Mouse (Mus musculus) T-cell, adult 2 months (primary cell): Measurements from ENCODE around the gene Cops4.
A peak's percentile ranks its signal among the peaks of the same experiment; 100 is the strongest.

Experiments used
- DNase-seq: peaks from one replicate; pipeline ENCODE4 v3.0.0; 2022; ENCODE audit warnings: low spot score

Gene Cops4

DNA sequence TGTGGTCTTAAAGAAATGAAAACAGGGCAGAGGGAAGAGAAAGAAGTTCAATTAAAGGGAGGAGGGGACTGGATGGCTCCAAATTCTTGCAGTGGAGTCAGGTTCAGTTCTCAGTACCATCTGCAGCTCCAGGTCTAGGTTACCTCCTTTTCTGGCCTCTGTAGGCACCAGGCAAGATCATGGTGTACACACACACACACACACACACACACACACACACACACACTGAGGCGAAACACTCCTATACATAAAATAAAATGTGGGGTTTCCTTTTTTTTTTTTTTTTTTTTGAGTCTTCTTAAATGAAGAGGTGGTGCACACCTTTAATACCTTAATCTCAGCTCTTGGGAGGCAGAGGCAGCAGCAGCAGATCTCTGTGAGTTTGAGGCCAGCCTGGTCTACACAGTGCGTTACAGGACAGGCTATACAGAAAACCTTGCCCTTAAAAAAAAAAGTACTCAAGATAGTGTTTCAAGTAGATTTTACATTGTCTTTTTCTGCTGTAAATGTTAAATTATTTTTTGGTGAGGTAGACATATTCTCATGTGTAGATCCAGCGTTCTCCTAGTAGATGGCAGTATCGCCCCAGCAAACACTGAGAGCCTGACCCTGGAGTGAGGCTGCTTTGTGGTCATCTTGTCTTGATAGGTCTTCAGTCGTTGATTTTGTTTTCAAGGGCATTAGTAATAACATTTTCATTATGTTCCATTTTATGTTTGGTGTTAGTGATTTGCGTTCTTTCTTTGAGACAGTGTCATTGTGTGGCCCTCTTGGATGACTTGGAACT lies 28.4 kb downstream of the Cops4 start:
- no peak for DNase-seq

DNA sequence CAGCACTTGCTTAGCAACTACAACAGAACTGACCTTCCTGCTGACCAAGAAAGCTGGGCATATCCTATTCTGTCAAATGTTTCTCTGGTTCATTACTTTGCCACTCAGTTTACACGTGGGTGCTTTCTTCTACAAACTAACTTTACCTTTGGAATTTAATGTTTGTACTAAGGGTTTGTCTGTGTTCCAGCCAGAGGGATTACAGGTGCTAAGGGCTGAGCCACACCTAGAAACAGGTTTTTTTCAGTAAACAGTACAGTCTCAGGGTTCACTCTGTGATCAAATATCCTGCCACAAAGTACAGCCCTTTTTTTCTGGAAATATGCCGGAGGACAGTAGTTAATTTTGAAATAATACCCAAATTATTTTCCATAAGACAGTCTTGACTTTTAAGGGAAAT lies 30.1 kb downstream of the Cops4 start:
- no peak for DNase-seq

DNA sequence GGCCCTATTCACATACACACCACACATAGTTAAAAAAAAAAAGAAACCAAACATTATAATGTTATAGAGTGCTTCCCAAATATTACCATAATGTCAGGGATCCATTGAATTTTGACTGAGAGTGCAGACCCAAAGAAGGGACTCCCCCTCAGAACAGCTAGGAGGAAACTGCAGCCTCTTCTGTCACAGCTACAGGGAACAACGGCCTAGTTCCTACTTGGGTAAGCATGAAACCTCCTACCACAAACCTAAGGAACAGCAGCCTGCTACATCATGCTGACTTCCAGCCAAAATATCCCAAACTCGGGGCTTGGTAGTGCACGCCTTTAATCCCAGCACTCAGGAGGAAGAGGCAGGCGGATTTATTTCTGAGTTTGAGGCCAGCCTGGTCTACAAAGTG lies 31.2 kb downstream of the Cops4 start:
- DNase-seq: no peak

DNA sequence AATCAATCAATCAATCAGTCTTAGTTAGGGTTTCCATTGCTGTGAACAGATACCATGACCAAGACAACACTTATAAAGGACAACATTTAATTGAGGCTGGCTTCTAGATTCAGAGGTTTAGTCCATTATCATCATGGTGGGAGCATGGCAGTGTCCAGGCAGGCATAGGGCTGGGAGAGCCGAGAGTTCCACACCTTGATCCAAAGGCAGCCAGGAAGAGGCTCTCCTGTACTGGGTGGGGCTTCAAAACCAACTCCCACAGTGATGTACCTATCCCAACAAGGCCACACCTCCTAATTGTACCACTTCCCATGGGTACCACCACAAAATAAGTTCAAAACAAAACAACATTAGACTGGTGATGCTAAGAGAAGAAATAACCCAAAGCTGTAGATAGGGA lies 32.0 kb downstream of the Cops4 start:
- no peak for DNase-seq

DNA sequence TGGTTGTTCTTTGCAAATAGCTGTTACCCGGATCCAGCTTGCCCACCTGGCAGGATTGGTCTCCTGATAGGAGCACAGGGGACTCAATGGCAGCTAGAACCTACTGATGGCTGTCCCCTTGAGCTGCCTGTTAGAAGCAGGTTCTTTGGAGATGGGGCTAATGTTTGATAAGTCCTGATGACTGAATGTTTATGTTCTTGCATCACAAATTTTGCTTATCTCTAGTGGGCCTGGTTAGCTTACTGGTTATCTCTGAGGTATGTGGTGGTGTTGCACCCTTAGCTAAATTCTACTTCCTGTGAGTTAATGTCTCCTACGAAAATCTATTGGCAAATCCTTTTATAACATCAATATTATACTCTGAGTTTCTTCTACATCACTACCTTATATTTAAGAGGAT lies 33.8 kb downstream of the Cops4 start:
- DNase-seq: no peak

DNA sequence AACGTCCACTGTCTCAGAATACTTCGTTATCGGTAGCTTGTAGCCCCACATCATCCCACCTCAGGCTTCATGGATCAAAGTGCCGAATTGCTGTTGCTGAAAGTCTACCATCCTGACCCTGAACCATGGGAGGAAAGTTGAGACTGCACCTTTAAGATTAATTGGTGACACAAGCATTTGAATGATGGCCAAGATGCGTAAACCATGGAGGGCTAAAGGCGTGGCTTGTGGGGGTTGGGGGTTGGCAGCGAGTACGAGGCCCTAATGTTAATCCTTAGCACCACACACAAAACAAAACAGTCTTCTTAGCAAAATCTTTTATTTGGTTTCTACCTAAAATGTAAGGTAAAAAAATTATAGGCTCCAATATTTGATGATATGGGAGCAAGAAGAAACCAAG lies 35.3 kb downstream of the Cops4 start:
- DNase-seq: no peak

DNA sequence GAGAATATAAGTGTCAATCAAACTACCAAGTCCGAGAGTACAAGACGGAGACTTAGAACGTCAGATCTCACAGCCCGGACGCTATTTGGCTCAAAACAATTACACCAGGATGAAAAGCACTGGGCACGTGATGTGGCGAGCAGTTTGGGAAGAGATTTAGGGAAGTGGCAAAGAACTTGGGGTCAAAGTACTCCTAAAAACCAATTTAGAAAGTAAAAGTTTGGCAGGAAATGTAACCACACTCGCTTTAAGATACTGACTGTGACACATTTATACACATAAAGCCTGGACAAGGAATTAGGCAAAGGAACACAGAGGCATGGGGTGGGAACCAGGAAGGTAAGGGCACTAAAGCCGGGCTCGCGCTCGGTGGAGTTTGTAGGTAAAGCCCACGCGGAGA lies 38.9 kb downstream of the Cops4 start:
- no peak for DNase-seq

DNA sequence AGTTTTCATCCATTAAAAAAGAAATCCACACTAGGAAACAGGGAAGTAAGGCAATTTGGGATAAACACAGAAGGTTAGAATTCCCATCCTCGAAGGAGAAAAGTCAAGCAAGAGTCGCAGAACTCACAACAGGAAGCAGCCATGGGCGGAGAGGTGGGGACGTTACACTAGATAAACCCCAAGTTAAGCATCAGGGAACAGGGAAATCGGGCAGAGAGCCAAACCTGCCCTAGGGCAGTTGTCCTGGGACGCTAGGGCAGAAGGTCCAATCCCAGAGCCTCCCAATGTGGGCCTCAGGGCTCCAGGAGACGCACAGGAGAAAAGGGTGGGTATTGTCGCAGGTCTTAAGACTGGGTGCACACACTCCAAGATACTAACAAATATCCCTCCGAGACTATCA lies 39.4 kb downstream of the Cops4 start:
- no peak for DNase-seq

DNA sequence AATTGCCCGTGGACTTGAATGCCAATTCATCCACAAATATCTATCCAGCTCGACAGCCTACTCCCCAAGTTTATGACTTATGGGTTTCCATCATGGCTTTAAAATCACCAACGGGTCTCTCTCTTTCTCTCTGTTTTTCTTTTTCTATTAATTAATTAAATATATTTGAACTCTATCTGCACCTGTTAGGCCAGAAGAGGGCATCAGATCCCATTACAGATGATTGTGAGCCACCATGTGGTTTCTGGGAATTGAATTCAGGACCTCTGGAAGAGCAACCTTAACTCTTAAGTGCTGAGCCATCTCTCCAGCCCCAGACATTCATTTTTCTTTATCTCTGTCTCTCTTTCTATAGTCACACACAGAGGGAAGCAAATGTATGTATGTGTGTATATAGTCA lies 40.7 kb downstream of the Cops4 start:
- DNase-seq: no peak

DNA sequence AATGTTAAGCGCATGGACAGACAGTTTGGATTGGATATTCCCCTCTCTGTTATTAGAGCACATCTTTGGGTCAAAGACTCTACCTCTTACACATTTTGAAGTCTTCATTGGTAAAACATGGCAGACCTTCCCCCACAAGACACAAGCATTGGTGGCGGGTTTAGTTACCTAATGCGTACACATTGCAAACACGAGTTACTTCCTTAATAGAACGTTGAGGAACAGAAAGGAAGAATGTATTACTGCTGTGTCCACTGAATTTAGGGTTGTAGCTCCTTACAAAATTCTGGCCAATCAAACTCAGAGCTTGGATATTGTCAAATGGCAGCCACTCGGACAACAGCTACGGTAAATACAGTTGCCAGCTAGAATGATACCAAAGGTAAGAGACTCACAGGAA lies 41.2 kb downstream of the Cops4 start:
- no peak for DNase-seq

DNA sequence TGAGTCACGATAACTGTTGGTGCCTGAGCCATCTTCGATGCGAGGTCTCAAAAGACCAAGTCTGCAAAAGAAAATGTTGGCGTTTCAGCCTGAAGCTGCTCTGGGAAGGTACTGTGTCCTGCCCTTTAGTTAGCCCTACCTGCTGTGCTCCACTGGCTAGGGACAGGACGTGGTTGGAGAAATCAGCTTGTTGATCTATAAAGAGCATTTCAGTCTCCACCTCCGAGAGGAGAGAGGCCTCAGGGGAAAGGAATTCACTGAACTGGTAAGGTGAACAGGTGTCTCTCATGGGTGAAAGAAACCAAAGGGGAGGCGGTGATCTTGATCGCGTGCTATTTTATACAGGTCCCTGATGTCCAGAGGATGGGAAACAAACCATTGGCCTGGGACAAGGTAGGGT lies 44.6 kb downstream of the Cops4 start:
- DNase-seq: no peak

DNA sequence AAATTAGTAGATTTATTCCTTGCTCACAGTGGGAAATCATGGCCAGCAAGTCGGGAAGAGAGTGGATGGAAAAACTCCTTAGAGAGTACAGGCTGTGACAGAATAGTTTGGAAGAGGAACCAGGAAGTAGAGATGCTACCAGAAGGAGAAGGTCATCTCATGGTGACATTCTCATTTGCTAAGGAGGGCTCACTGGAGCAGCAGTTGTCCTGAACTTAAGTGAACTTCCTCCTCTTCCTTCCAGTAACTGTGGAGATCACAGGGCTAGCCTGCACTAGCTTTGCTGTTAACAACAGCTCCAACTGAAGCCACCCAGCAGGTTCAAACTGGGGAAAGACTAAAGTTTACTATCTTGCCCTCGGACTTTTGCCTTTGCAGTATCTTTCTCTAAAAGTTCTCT lies 48.7 kb downstream of the Cops4 start:
- DNase-seq: no peak

DNA sequence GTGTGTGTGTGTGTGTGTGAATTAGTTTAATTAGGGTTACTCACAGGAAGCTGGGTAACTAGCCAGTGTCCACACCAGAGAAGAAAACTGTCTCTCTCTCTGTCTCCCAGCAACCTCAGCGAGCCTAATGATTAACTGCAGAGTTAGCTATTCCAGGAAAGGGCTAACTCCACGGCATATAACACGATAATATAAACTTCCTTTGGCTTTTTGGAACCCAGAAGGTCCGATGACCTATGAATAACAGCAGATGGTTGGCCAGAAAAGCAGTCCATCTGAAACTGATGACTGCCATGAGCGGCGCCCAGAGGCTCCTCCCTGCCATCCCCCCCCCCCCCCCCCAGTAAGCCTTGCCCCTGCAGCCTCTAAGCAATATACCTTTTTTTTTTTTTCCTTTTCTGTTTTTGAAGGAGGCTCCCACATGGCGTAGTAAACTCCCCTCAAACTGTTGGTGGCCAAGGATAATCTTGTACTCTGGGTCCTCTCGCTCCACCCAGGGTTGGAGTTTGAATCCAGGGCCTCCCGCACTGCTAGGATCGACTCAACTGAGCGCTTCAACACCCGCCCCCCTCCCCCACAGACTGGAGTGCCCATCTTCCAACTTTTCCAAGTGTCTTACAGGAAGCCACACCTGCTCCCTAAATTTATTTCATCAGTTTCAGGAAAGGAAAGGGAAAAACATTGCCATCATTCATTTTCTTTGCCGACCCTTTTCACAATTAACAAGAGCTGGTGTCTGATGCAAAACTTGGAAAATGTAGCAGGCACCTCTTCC lies 49.3 kb downstream of the Cops4 start:
- DNase-seq: no peak

DNA sequence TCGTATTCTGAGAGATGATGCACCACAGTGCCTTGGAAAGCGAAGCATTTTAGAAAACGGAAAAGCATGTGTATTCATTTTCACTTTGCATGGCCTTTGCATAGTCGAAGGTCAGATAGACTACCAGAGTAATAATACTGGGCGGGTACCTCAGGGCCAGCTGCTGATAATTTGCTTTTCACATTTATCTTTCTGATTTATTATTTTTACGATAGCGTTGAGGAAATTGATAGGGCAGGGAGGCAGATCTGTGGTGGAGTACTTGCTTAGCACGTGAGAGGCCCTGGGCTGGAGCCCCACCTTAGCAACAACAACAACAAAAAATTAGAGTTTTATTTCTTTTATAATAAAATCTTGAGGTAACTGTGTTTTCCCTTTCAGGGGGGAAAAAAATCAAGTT lies 50.1 kb downstream of the Cops4 start:
- no peak for DNase-seq

DNA sequence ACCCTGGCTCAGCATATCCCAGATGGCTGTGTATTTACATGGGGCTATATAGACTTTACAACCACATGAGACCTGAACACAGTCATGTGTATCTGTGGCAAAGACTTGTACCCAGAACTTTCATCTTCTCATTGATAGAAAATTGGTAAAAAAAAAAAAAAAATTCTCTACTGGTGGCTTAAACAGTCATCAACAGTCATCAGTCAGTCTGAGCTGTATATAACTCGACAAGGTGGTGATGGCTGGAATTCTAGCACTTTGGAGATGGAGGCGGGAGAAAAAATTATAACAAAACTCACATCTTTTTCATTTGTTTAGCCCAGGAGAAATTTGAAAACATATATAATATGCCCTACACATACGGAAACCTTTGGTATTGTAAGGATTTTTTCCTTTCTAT lies 50.7 kb downstream of the Cops4 start:
- no peak for DNase-seq

DNA sequence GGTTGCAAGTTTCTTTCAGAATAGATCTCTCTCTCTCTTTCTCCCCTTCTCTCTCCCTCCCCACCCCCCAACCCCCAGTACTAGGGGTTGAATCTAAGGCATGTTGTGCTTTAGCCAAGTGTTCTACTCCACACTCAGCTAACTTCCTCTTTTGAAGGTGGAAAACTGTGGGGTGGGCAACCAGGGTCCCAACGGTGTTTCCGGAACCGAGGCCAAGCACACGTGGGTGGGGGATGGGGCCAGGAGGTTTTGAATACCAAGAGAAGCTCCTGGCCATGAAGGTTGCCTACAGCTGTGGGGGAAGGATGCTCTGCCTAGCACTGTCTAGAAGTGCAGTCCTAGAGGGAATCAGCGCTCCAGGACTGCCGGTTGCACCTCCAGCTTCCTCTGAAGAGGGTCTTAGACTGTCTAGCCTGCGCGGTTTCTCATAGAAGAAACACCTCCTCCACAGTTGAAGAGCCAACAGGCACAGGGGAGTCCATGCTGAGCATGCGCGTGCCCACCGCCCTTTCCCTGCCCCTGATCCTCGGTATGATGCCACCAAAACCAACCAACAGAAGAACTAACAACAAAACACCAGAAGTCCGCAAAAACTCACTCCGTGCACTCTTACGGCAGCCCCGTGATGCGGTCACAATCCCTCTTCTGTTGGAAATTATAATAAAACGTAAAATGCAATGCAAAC lies 51.3 kb downstream of the Cops4 start:
- DNase-seq: peak; percentile 26

DNA sequence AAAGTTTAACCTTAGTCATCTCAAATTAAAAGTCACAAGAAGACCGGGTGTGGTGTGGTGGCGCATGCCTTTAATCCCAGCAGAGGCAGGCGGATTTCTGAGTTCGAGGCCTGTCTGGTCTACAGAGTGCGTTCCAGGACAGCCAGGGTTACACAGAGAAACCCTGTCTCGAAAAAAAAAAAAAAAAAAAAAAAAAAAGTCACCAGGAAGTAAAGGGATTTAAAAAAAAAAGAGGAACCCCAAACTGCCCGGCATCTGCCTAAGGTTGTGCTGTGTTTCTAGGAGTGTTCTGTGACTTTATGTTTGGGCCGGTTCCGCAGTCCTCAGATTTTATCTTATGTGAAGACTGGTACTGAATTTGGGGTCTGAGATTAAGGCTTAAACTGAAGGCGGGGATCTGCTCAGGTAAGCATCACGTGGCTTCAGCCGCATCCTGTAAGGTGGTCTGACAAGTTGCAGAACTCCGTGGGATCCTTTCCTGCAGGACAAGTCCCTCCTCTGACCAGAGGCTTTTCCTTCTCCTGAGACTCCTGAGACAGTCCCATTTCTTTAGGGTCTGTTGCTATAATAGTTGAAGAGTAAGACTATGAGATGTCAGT lies 52.0 kb downstream of the Cops4 start:
- peak; percentile 9 for DNase-seq

DNA sequence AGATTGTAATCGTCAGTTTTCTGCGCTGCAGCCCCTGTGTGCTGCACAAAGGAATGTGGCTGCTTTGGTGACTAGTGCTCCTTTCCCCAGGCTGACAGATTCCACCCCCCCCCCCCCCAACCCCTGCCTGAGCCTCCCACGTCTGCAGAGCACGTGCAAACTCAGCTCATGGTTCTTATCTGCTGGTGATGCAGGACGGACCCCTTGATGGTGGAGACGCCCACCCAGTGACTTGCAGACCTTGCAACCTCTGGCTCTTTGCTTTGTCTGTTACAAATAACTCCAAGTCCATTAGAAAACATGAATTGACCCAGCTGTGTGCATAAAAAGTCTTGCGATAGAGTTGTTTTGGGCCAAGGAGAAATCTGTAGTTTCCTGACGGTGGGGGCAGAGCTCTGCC lies 52.6 kb downstream of the Cops4 start:
- no peak for DNase-seq

DNA sequence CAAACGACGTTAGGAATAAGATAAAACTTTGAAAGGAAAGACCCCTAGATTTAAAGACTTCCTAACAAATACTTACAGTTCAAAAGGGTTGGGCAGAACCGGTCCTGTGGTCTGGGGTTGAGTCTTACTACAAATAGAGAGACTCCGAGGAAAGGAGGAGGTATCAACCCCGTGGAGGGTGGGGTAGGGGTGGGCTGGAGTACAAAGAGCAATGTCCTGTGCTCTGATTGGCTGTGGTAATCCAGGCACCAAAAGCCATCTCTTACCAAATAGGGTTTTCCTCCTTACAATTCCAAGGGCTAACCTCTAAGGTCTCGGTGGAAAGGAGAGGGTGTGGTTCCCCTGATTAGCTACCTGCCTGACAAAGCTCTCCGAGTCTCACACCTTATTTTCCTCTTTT lies 54.0 kb downstream of the Cops4 start, which contains the start of gene Plac8:
TSS of gene Plac8 (minus strand) at position 177 of the 400 bp plus-strand sequence.
- DNase-seq: peak; percentile 9

DNA sequence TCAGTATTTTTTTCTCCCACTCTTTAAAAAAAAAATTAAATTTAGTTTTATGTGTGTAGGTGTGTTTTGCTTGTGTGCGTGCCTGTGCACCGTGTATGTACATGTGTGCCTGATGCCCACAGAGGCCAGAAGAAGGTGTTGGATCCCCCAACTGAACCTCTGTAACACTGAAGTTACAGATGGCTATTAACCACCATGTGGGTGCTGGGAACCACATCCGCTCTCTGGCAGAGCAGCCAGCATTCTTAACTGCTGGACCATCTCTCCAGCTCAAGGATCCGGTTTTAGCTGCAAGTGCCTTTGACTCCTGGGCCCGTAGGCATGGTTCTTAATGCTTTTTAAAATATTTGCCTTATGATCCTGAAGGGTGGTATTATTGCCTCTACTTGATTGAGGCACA lies 55.1 kb downstream of the Cops4 start:
- DNase-seq: peak; percentile 47

DNA sequence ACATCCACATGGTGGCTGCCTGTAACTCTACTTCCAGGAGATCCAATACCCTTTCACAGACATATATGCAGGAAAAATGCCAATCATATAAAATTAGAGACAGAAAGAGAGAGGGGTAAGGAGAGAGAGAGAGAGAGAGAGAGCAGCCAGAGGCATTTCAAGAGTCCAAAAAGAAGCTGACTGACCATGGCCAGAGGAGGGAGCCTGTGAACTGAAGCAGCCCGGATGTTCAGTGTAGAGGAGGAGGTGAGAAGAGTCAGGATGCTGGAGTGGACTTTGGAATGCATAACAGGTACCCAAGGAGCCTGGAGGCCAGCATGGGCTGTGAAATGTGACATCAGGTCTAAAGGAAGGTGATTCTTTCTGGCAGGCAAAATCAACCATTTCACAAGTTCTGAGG lies 56.7 kb downstream of the Cops4 start:
- no peak for DNase-seq

DNA sequence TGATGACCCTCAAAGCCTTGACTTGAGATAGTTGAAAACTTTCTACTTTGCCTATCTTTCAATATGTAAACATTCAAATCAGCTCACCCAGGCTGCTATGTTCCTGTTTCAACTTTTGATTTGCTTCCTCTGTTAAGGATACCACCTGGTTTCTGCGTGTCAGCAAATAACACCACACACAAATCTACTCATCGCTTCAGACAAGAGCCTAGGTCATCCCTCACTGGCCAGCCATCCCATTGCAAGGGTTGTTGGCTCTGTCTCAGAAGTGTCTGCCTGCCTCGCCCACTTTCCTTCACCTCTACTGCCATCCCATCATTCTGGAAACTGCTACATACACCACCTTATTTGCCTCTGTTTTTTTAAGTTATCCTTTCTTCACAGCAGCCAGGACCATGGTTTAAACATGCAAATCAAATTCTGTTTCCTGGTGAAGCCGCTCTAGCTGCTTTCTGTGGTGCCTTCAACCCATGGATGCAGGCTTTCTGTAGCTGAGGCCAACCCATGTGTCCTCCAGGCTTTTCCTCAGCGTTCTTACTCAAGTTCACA lies 60.8 kb downstream of the Cops4 start:
- DNase-seq: no peak
